Mouse (Mus musculus) ES-E14 (cell line): Measurements from ENCODE around the gene Zscan26.

Experiments used
- MAFK ChIP-seq: IDR thresholded peaks from 2 replicates; pipeline ENCODE4 v1.6.1; 2014; ENCODE audit warnings: mild to moderate bottlenecking, low read depth, low read length, inconsistent platforms; ENCODE audit not compliant: insufficient read depth
- ZC3H11A ChIP-seq: IDR thresholded peaks from 2 replicates; pipeline ENCODE4 v1.6.1; 2012; ENCODE audit warnings: low read depth, mild to moderate bottlenecking, inconsistent platforms, low read length, borderline replicate concordance
- ZNF384 ChIP-seq: IDR thresholded peaks from 2 replicates; pipeline ENCODE4 v1.6.1; 2012; ENCODE audit warnings: low read depth, low read length, inconsistent platforms

GRCm38 (mm10) chr13:21407969-21408804 is 45.3 kb downstream of the Zscan26 start:
- TF ChIP-seq ZC3H11A (no peak), MAFK (no peak), ZNF384 (no peak)
